Mouse (Mus musculus) T-cell, adult 2 months (primary cell): Measurements from ENCODE around the gene Mllt11.
A peak's percentile ranks its signal among the peaks of the same experiment; 100 is the strongest.

Experiments
- DNase-seq: peaks from one replicate; pipeline ENCODE4 v3.0.0; 2022; ENCODE audit warnings: low spot score

The Mllt11 gene

GRCm38 (mm10) chr3:95231298-95232221 is at the start of gene Mllt11:
Gene Mllt11, minus strand, starts transcription at chr3:95232171.
- peak; percentile 65 for DNase-seq

GRCm38 (mm10) chr3:95281216-95282126 is 49.5 kb upstream of the Mllt11 start, which contains the start of the genes Mindy1 and Prune1:
Gene Mindy1, plus strand, starts transcription at chr3:95281345.
Gene Prune1, minus strand, starts transcription at chr3:95282076.
- DNase-seq, result peak; percentile 98

GRCm38 (mm10) chr3:95280747-95281146 is 48.8 kb upstream of the Mllt11 start:
- DNase-seq, result peak; percentile 7

- DNase-seq, result no peak
These were observed 45.2 kb upstream of the Mllt11 start for GRCm38 (mm10) chr3:95277149-95277551.

- no peak for DNase-seq
These were observed 44.5 kb upstream of the Mllt11 start for GRCm38 (mm10) chr3:95276428-95276934.

GRCm38 (mm10) chr3:95275161-95275560 is 43.2 kb upstream of the Mllt11 start:
- DNase-seq, result no peak

- DNase-seq, result no peak
These were observed 42.5 kb upstream of the Mllt11 start for GRCm38 (mm10) chr3:95274453-95274852.

GRCm38 (mm10) chr3:95273471-95273870 is 41.5 kb upstream of the Mllt11 start:
- no peak for DNase-seq

- DNase-seq, result no peak
These were observed 38.9 kb upstream of the Mllt11 start for GRCm38 (mm10) chr3:95270766-95271364.

GRCm38 (mm10) chr3:95269789-95270188 is 37.8 kb upstream of the Mllt11 start:
- no peak for DNase-seq

- DNase-seq, result no peak
These were observed 35.9 kb upstream of the Mllt11 start for GRCm38 (mm10) chr3:95267855-95268254.

GRCm38 (mm10) chr3:95266052-95266451 is 34.1 kb upstream of the Mllt11 start:
- DNase-seq, result no peak

- no peak for DNase-seq
These were observed 32.8 kb upstream of the Mllt11 start for GRCm38 (mm10) chr3:95264724-95265123.

GRCm38 (mm10) chr3:95263089-95263739 is 31.2 kb upstream of the Mllt11 start:
- peak; percentile 73 for DNase-seq

GRCm38 (mm10) chr3:95261975-95262374 is 30.0 kb upstream of the Mllt11 start:
- no peak for DNase-seq

GRCm38 (mm10) chr3:95256931-95257330 is 25.0 kb upstream of the Mllt11 start:
- DNase-seq, result no peak

GRCm38 (mm10) chr3:95250783-95251424 is 18.9 kb upstream of the Mllt11 start, which contains the start of gene Bnipl:
Gene Bnipl, minus strand, starts transcription at chr3:95251193.
- DNase-seq, result peak; percentile 15

GRCm38 (mm10) chr3:95250361-95250760 is 18.4 kb upstream of the Mllt11 start:
- DNase-seq, result no peak

- no peak for DNase-seq
These were observed 15.8 kb upstream of the Mllt11 start for GRCm38 (mm10) chr3:95247660-95248336.
